In genomic region chr12:12427285-12427684, GRCm38 (mm10) we compare ENCODE assay signal across 13 mouse cellular contexts.
"Had no signal": no experiment of that assay in that cellular context is flagged by ENCODE, and none has a peak within 500 bp of the region (broad histone marks: within the 10 kb centered on the region; RNA-seq: fewer than 3 reads in every experiment).

No protein-coding gene starts in this region.

- ATAC-seq: lung, postnatal 0 days; midbrain, embryonic 13.5 days had no signal

- DNase-seq: kidney, adult 2 months; kidney, postnatal 36 days; lung, postnatal 36 days; right cerebral cortex, adult 18-20 months; right cerebral cortex, postnatal 4 days; spleen, adult 18-20 months had no signal

- H3K4me3 ChIP-seq: layer of hippocampus, adult 2 months; limb, embryonic 12.5 days; midbrain, embryonic 13.5 days; myocyte; neural tube, embryonic 15.5 days had no signal

- H3K4me1 ChIP-seq: limb, embryonic 12.5 days; midbrain, embryonic 13.5 days; neural tube, embryonic 15.5 days had no signal

- H3K27me3 ChIP-seq: limb, embryonic 12.5 days; midbrain, embryonic 13.5 days; neural tube, embryonic 15.5 days had no signal

- H3K4me2 ChIP-seq: limb, embryonic 12.5 days; midbrain, embryonic 13.5 days; neural tube, embryonic 15.5 days had no signal

- H3K36me3 ChIP-seq: limb, embryonic 12.5 days; midbrain, embryonic 13.5 days; neural tube, embryonic 15.5 days had no signal

- H3K27ac ChIP-seq: kidney, postnatal 0 days; layer of hippocampus, adult 2 months; limb, embryonic 12.5 days; midbrain, embryonic 13.5 days; neural tube, embryonic 15.5 days had no signal

- H3K9ac ChIP-seq: limb, embryonic 12.5 days; midbrain, embryonic 13.5 days; neural tube, embryonic 15.5 days had no signal

- H3K9me3 ChIP-seq: limb, embryonic 12.5 days; midbrain, embryonic 13.5 days; neural tube, embryonic 15.5 days had no signal
